ENCODE assay signal across 24 mouse cellular contexts in genomic region chr2:135716180-135716579, GRCm38 (mm10). TPM values are rescaled to one million over a fixed set of nuclear protein-coding genes. Genes with fewer than 3 reads are reported as not detected.
DNase-seq lines count a peak whose midpoint lies in the region; ATAC-seq lines count a peak whose summit lies in the region.
"Had no signal": no experiment of that assay in that cellular context is flagged by ENCODE, and none has a peak within 500 bp of the region (broad histone marks: within the 10 kb centered on the region; RNA-seq: fewer than 3 reads in every experiment).

No protein-coding gene starts in this region.

- no peak for DNase-seq in heart, postnatal 4 days
- DNase-seq in heart, adult 18-20 months = no peak
- no peak for DNase-seq in hindbrain, embryonic 14.5 days (ENCODE audit: low spot score)
- DNase-seq in hindbrain, embryonic 11.5 days (ENCODE audit: low spot score) = no peak
- DNase-seq in midbrain, embryonic 11.5 days (ENCODE audit: low spot score, missing footprints) = peak; percentile 69
- no peak for DNase-seq in midbrain, embryonic 14.5 days
- DNase-seq: adrenal gland, adult 2 months; adrenal gland, postnatal 10 days; adrenal gland, postnatal 25 days; cerebellum, adult 11 months; cerebellum, adult 18-20 months; cerebellum, adult 8-10 months; cerebellum, adult 9-11 months; cerebellum, postnatal 14 days; cerebellum, postnatal 36 days; embryo, embryonic 11 days had no signal

- H3K27ac ChIP-seq in heart, embryonic 13.5 days (replicated peaks) = no peak overlapping the region
- H3K27ac ChIP-seq in heart, embryonic 15.5 days = 0 out of 2 replicates have a peak overlapping the region, but pooled peaks have one; percentile 16
- H3K27ac ChIP-seq in hindbrain, embryonic 14.5 days = peak overlapping the region; percentile 51
- no peak overlapping the region for H3K27ac ChIP-seq in hindbrain, embryonic 11.5 days (ENCODE audit: low read depth, low read length)
- no peak overlapping the region for H3K27ac ChIP-seq in midbrain, embryonic 11.5 days (ENCODE audit: low read depth, low read length)
- H3K27ac ChIP-seq in midbrain, embryonic 14.5 days (replicated peaks; ENCODE audit: low read depth, low read length) = no peak overlapping the region; the same call in 1 of the 2 replicates
- H3K27ac ChIP-seq: embryonic facial prominence, embryonic 13.5 days; embryonic facial prominence, embryonic 15.5 days; forebrain, embryonic 10.5 days; forebrain, embryonic 12.5 days had no signal

- no peak overlapping the region for H3K4me3 ChIP-seq in heart, embryonic 13.5 days
- no peak overlapping the region for H3K4me3 ChIP-seq in heart, embryonic 15.5 days
- no peak overlapping the region for H3K4me3 ChIP-seq in hindbrain, embryonic 14.5 days (replicated peaks; ENCODE audit: low read length)
- no peak overlapping the region for H3K4me3 ChIP-seq in hindbrain, embryonic 11.5 days (ENCODE audit: low read depth, low read length)
- no peak overlapping the region for H3K4me3 ChIP-seq in midbrain, embryonic 11.5 days (ENCODE audit: low read depth, low read length)
- no peak overlapping the region for H3K4me3 ChIP-seq in midbrain, embryonic 14.5 days (replicated peaks; ENCODE audit: low read depth, low read length)
- H3K4me3 ChIP-seq: embryonic facial prominence, embryonic 13.5 days; embryonic facial prominence, embryonic 15.5 days; erythroblast, embryonic 14.5 days; forebrain, embryonic 10.5 days; forebrain, embryonic 12.5 days had no signal

- WGBS in heart, embryonic 13.5 days = 78% methylated on average over 4 of the region's 4 CpGs
- 65% methylated on average over 4 of the region's 4 CpGs for WGBS in heart, embryonic 15.5 days
- 92% methylated on average over 4 of the region's 4 CpGs for WGBS in hindbrain, embryonic 14.5 days
- 89% methylated on average over 4 of the region's 4 CpGs for WGBS in hindbrain, embryonic 11.5 days
- WGBS in midbrain, embryonic 11.5 days = 92% methylated on average over 4 of the region's 4 CpGs
- WGBS in midbrain, embryonic 14.5 days = 91% methylated on average over 4 of the region's 4 CpGs

- peaks cover 41% of the 10 kb centered on the region for H3K4me1 ChIP-seq in heart, embryonic 13.5 days
- H3K4me1 ChIP-seq in heart, embryonic 15.5 days (replicated peaks) = peaks cover 42% of the 10 kb centered on the region
- H3K4me1 ChIP-seq in hindbrain, embryonic 14.5 days (replicated peaks; ENCODE audit: control insufficient read depth, insufficient read depth, low read length) = peaks cover 44% of the 10 kb centered on the region
- no peaks in the 10 kb centered on the region for H3K4me1 ChIP-seq in hindbrain, embryonic 11.5 days (replicated peaks; ENCODE audit: control insufficient read depth, insufficient read depth, low read length)
- H3K4me1 ChIP-seq in midbrain, embryonic 11.5 days (ENCODE audit: control insufficient read depth, insufficient read depth, low read length) = peaks cover 14% of the 10 kb centered on the region
- peaks cover 45% of the 10 kb centered on the region for H3K4me1 ChIP-seq in midbrain, embryonic 14.5 days (ENCODE audit: control insufficient read depth, insufficient read depth, low read length)

- 0 out of 2 replicates have a peak overlapping the region, but pooled peaks have one; percentile 10 for H3K9ac ChIP-seq in heart, embryonic 13.5 days
- no peak overlapping the region for H3K9ac ChIP-seq in heart, embryonic 15.5 days
- no peak overlapping the region for H3K9ac ChIP-seq in hindbrain, embryonic 14.5 days
- no peak overlapping the region for H3K9ac ChIP-seq in hindbrain, embryonic 11.5 days (ENCODE audit: low read depth, low read length)
- no peak overlapping the region for H3K9ac ChIP-seq in midbrain, embryonic 11.5 days (ENCODE audit: low read length)
- H3K9ac ChIP-seq in midbrain, embryonic 14.5 days (replicated peaks; ENCODE audit: low read length) = no peak overlapping the region
- H3K9ac ChIP-seq: embryonic facial prominence, embryonic 13.5 days; embryonic facial prominence, embryonic 15.5 days; forebrain, embryonic 12.5 days had no signal

- H3K36me3 ChIP-seq in heart, embryonic 13.5 days = no peaks in the 10 kb centered on the region
- no peaks in the 10 kb centered on the region for H3K36me3 ChIP-seq in heart, embryonic 15.5 days
- no peaks in the 10 kb centered on the region for H3K36me3 ChIP-seq in hindbrain, embryonic 14.5 days (replicated peaks; ENCODE audit: control insufficient read depth, insufficient read depth)
- no peaks in the 10 kb centered on the region for H3K36me3 ChIP-seq in hindbrain, embryonic 11.5 days (ENCODE audit: control insufficient read depth, insufficient read depth, low read length)
- H3K36me3 ChIP-seq in midbrain, embryonic 11.5 days (ENCODE audit: control insufficient read depth, insufficient read depth, low read length) = no peaks in the 10 kb centered on the region
- no peaks in the 10 kb centered on the region for H3K36me3 ChIP-seq in midbrain, embryonic 14.5 days (ENCODE audit: control insufficient read depth, insufficient read depth, low read length)
- H3K36me3 ChIP-seq: embryonic facial prominence, embryonic 13.5 days; embryonic facial prominence, embryonic 15.5 days; forebrain, embryonic 10.5 days; forebrain, embryonic 12.5 days had no signal

- H3K9me3 ChIP-seq in heart, embryonic 13.5 days = no peaks in the 10 kb centered on the region
- H3K9me3 ChIP-seq in heart, embryonic 15.5 days (replicated peaks) = no peaks in the 10 kb centered on the region
- no peaks in the 10 kb centered on the region for H3K9me3 ChIP-seq in hindbrain, embryonic 14.5 days (ENCODE audit: control insufficient read depth, low read length)
- no peaks in the 10 kb centered on the region for H3K9me3 ChIP-seq in hindbrain, embryonic 11.5 days (ENCODE audit: control insufficient read depth, low read length)
- H3K9me3 ChIP-seq in midbrain, embryonic 11.5 days (ENCODE audit: control insufficient read depth, low read length) = no peaks in the 10 kb centered on the region
- H3K9me3 ChIP-seq in midbrain, embryonic 14.5 days (ENCODE audit: control insufficient read depth, low read length) = no peaks in the 10 kb centered on the region
- H3K9me3 ChIP-seq: embryonic facial prominence, embryonic 13.5 days; embryonic facial prominence, embryonic 15.5 days; forebrain, embryonic 10.5 days; forebrain, embryonic 12.5 days had no signal

- no peak overlapping the region for H3K4me2 ChIP-seq in heart, embryonic 13.5 days
- no peak overlapping the region for H3K4me2 ChIP-seq in heart, embryonic 15.5 days
- H3K4me2 ChIP-seq in hindbrain, embryonic 14.5 days (replicated peaks) = no peak overlapping the region
- no peak overlapping the region for H3K4me2 ChIP-seq in hindbrain, embryonic 11.5 days (replicated peaks; ENCODE audit: low read depth, low read length)
- H3K4me2 ChIP-seq in midbrain, embryonic 11.5 days = no peak overlapping the region
- no peak overlapping the region for H3K4me2 ChIP-seq in midbrain, embryonic 14.5 days (ENCODE audit: low read length)
- H3K4me2 ChIP-seq: embryonic facial prominence, embryonic 13.5 days; embryonic facial prominence, embryonic 15.5 days; forebrain, embryonic 12.5 days had no signal

- ATAC-seq in heart, embryonic 13.5 days (ENCODE audit: extremely low read depth, insufficient number of reproducible peaks, low FRiP score, low TSS enrichment) = no peak
- no peak for ATAC-seq in heart, embryonic 15.5 days (replicated peaks; ENCODE audit: insufficient number of reproducible peaks, insufficient read depth, low FRiP score, low read depth)
- no peak for ATAC-seq in hindbrain, embryonic 14.5 days (ENCODE audit: low FRiP score)
- no peak for ATAC-seq in hindbrain, embryonic 11.5 days (ENCODE audit: low FRiP score)
- ATAC-seq in midbrain, embryonic 11.5 days (ENCODE audit: low FRiP score) = no peak
- ATAC-seq in midbrain, embryonic 14.5 days (ENCODE audit: low FRiP score, low TSS enrichment) = no peak

- no peaks in the 10 kb centered on the region for H3K27me3 ChIP-seq in heart, embryonic 13.5 days (replicated peaks)
- no peaks in the 10 kb centered on the region for H3K27me3 ChIP-seq in heart, embryonic 15.5 days
- H3K27me3 ChIP-seq in hindbrain, embryonic 14.5 days (ENCODE audit: control insufficient read depth, insufficient read depth, low read length) = no peaks in the 10 kb centered on the region
- H3K27me3 ChIP-seq in hindbrain, embryonic 11.5 days (ENCODE audit: control insufficient read depth, insufficient read depth, low read length) = no peaks in the 10 kb centered on the region
- H3K27me3 ChIP-seq in midbrain, embryonic 11.5 days (ENCODE audit: control insufficient read depth, insufficient read depth, low read length) = no peaks in the 10 kb centered on the region
- no peaks in the 10 kb centered on the region for H3K27me3 ChIP-seq in midbrain, embryonic 14.5 days (ENCODE audit: control insufficient read depth, insufficient read depth, low read length)
- H3K27me3 ChIP-seq: embryonic facial prominence, embryonic 13.5 days; embryonic facial prominence, embryonic 15.5 days; forebrain, embryonic 12.5 days had no signal

RNA-seq across cellular contexts. Expression of gene Plcb4, which starts 57.4 kb away (rescaled TPM):
- 26.0 and 27.3 TPM in 2 replicates for polyA plus RNA-seq in heart, embryonic 13.5 days (2015; fragmentation: Nextera tagmentation; extraction: Ambion mirVana)
- 10 to 100 TPM; 68.9 to 75.6 TPM for total RNA-seq in heart, postnatal 4 days (2021)
- 33.1 and 38.8 TPM in 2 replicates for polyA plus RNA-seq in heart, embryonic 15.5 days (2015; fragmentation: Nextera tagmentation; extraction: Ambion mirVana)
- total RNA-seq in heart, adult 18-20 months (2021) = 10 to 100 TPM; 49.1 to 58.5 TPM
- 41.4 and 46.2 TPM in 2 replicates for polyA plus RNA-seq in hindbrain, embryonic 14.5 days (2014; fragmentation: Nextera tagmentation; extraction: Ambion mirVana)
- 21.5 and 29.3 TPM in 2 replicates for polyA plus RNA-seq in hindbrain, embryonic 11.5 days (2014; fragmentation: Nextera tagmentation; extraction: Ambion mirVana)
- 14.5 and 17.7 TPM in 2 replicates for polyA plus RNA-seq in midbrain, embryonic 11.5 days (2014; fragmentation: Nextera tagmentation; extraction: Ambion mirVana)
- 51.3 and 52.4 TPM in 2 replicates for polyA plus RNA-seq in midbrain, embryonic 14.5 days (2014; fragmentation: Nextera tagmentation; extraction: Ambion mirVana)
- total RNA-seq: MEL had no signal
- polyA plus RNA-seq: erythroblast, embryonic 14.5 days had no signal

Comparison
In these comparisons a context has a peak if more than half of its experiments do, and no peak if none do; other contexts are left out.
1. H3K27ac ChIP-seq: peak in heart, embryonic 15.5 days (single experiment) and hindbrain, embryonic 14.5 days (single experiment); none in heart, embryonic 13.5 days (single experiment), hindbrain, embryonic 11.5 days (single experiment), midbrain, embryonic 11.5 days (single experiment) and midbrain, embryonic 14.5 days (single experiment).